12 mouse cellular contexts compared by ENCODE assay signal in genomic region chr1:88861590-88861935, GRCm38 (mm10).
"Had no signal": no experiment of that assay in that cellular context is flagged by ENCODE, and none has a peak within 500 bp of the region (broad histone marks: within the 10 kb centered on the region; RNA-seq: fewer than 3 reads in every experiment).

No protein-coding gene starts in this region.

- H3K9ac ChIP-seq: limb, embryonic 15.5 days; liver, embryonic 12.5 days; lung, embryonic 14.5 days; neural tube, embryonic 12.5 days had no signal

- H3K27me3 ChIP-seq: limb, embryonic 15.5 days; liver, embryonic 12.5 days; neural tube, embryonic 12.5 days had no signal

- ATAC-seq: hindbrain, postnatal 0 days; liver, embryonic 12.5 days had no signal

- H3K9me3 ChIP-seq: limb, embryonic 15.5 days; liver, embryonic 12.5 days; neural tube, embryonic 12.5 days had no signal

- H3K36me3 ChIP-seq: limb, embryonic 15.5 days; liver, embryonic 12.5 days; neural tube, embryonic 12.5 days had no signal

- H3K4me3 ChIP-seq: left cerebral cortex, adult 2 months; limb, embryonic 15.5 days; liver, embryonic 12.5 days; myocyte; neural tube, embryonic 12.5 days had no signal

- DNase-seq: kidney, adult 8-10 months; lung, postnatal 14 days; right cerebral cortex, postnatal 14 days; thymus, adult 2 months; thymus, postnatal 25 days had no signal

- H3K4me2 ChIP-seq: limb, embryonic 15.5 days; liver, embryonic 12.5 days; lung, embryonic 14.5 days; neural tube, embryonic 12.5 days had no signal

- H3K4me1 ChIP-seq: liver, embryonic 12.5 days; neural tube, embryonic 12.5 days had no signal

- H3K27ac ChIP-seq: hindbrain, postnatal 0 days; left cerebral cortex, adult 2 months; limb, embryonic 15.5 days; liver, embryonic 12.5 days; neural tube, embryonic 12.5 days had no signal
